Mouse (Mus musculus) effector memory CD4-positive, alpha-beta T cell, adult 7 months (primary cell): Measurements from ENCODE around the gene Als2. TPM values are rescaled to one million over a fixed set of nuclear protein-coding genes. Genes with fewer than 3 reads are reported as not detected.

Experiments used
- polyA plus RNA-seq: library from polyadenylated mRNA; unstranded; fragments of 100-300 nt; shearing (Covaris generic); gene quantifications from one replicate; pipeline ENCODE4 v1.2.1, GENCODE M21; 2017

The Als2 gene
- 14.6 TPM for polyA plus RNA-seq

GRCm38 (mm10) chr1:59236856-59237441, at the start of gene Als2:
TSS of gene Als2 (minus strand) at chr1:59237231.

GRCm38 (mm10) chr1:59256751-59257231, 19.8 kb upstream of the Als2 start, which contains the start of gene Cdk15:
TSS of gene Cdk15 (plus strand) at chr1:59256906.

GRCm38 (mm10) chr1:59163030-59163461, 74.0 kb downstream of the Als2 start, which contains the start of gene Mpp4:
TSS of gene Mpp4 (minus strand) at chr1:59163389.

DNA sequence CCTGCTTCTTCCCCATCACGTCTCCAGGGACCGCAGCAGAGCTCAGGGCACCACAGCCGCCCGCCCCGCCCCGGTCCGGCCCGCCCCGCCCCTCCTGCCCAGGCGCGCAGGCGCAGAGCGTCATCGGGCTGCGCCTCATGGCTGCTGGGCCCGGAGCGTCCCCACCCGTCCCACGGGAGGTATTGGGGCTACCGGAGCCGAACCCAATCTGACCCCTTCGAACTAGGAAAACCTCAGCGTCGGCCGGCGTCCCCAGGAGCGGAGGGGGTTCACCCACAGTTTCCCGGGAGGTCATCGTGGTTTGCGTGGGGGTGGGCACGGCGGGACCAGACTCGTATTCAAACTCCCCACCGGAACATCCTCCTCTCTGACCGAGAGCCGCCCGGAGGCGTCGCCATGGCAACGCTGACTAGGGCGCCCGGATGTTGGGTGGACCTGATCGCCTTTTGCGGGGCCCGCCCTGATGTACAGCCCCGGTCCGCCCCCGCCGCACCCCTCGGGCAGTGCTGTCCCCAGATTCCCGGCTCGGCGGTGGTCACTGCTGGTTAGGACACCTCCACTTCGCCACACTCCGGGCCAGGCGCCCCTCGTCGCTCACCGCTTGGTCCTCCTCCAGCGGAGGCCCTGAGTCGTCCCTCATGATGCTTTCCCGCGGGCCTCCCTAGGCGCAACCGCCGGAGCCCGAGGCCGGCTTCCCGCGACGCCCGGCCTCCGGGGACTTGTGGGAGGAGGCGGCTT, 117.1 kb downstream of the Als2 start, which contains the start of gene Tmem237:
Tmem237 (minus strand) TSS at position 689 of the 738 bp plus-strand sequence.

Other genes starting within 250 kb of the Als2 start
- 0.17 TPM for gene C2cd6, start 142.3 kb downstream of the Als2 start, polyA plus RNA-seq
- 8.7 TPM for gene Tmem237, start 116.8 kb downstream of the Als2 start, polyA plus RNA-seq
- gene Mpp4, start 73.8 kb downstream of the Als2 start, polyA plus RNA-seq: not detected
- not detected for gene Cdk15, start 19.7 kb upstream of the Als2 start, polyA plus RNA-seq
- not detected for gene Fzd7, start 245.2 kb upstream of the Als2 start, polyA plus RNA-seq